Comparison of ENCODE assay signal across 36 mouse cellular contexts in genomic region chr2:170544950-170545349, GRCm38 (mm10). TPM values are rescaled to one million over a fixed set of nuclear protein-coding genes. Genes with fewer than 3 reads are reported as not detected.
"Had no signal": no experiment of that assay in that cellular context is flagged by ENCODE, and none has a peak within 500 bp of the region (broad histone marks: within the 10 kb centered on the region; RNA-seq: fewer than 3 reads in every experiment).

No protein-coding gene starts in this region.

- H3K4me1 ChIP-seq: intestine, embryonic 15.5 days; liver, embryonic 13.5 days; liver, embryonic 15.5 days had no signal

- H3K9me3 ChIP-seq: heart, embryonic 10.5 days; heart, embryonic 12.5 days; hindbrain, embryonic 10.5 days; hindbrain, embryonic 12.5 days; intestine, embryonic 15.5 days; limb, embryonic 10.5 days; limb, embryonic 12.5 days; liver, embryonic 13.5 days; liver, embryonic 15.5 days had no signal

- H3K4me2 ChIP-seq: heart, embryonic 12.5 days; hindbrain, embryonic 12.5 days; hindbrain, embryonic 14.5 days; intestine, embryonic 15.5 days; limb, embryonic 12.5 days; liver, embryonic 11.5 days; liver, embryonic 13.5 days; liver, embryonic 15.5 days had no signal

- H3K27ac ChIP-seq: heart, adult 2 months; heart, embryonic 10.5 days; hindbrain, embryonic 10.5 days; hindbrain, embryonic 12.5 days; hindbrain, embryonic 14.5 days; intestine, embryonic 15.5 days; kidney, postnatal 0 days; layer of hippocampus, adult 2 months; left cerebral cortex, adult 2 months; limb, embryonic 12.5 days; liver, embryonic 13.5 days; liver, embryonic 15.5 days had no signal

- H3K36me3 ChIP-seq: heart, embryonic 10.5 days; heart, embryonic 12.5 days; hindbrain, embryonic 10.5 days; hindbrain, embryonic 12.5 days; intestine, embryonic 15.5 days; limb, embryonic 10.5 days; limb, embryonic 12.5 days; liver, embryonic 13.5 days; liver, embryonic 15.5 days had no signal

- H3K27me3 ChIP-seq: heart, embryonic 12.5 days; hindbrain, embryonic 12.5 days; intestine, embryonic 15.5 days; limb, embryonic 12.5 days; liver, embryonic 13.5 days; liver, embryonic 15.5 days had no signal

- H3K9ac ChIP-seq: heart, embryonic 12.5 days; hindbrain, embryonic 12.5 days; hindbrain, embryonic 14.5 days; intestine, embryonic 15.5 days; limb, embryonic 12.5 days; liver, embryonic 13.5 days; liver, embryonic 15.5 days had no signal

- ATAC-seq: hindbrain, embryonic 16.5 days; inflammation-experienced regulatory T-cells, adult 6 months; intestine, embryonic 15.5 days; intestine, postnatal 0 days had no signal

- DNase-seq: gastrocnemius, postnatal 14 days; gastrocnemius, postnatal 36 days; heart, adult 11 months; heart, adult 2 months; heart, postnatal 10 days; heart, postnatal 4 days; kidney, postnatal 4 days; liver; liver, embryonic 13.5 days had no signal

- H3K4me3 ChIP-seq: heart, adult 2 months; heart, embryonic 10.5 days; heart, embryonic 12.5 days; hindbrain, embryonic 10.5 days; hindbrain, embryonic 12.5 days; intestine, embryonic 15.5 days; layer of hippocampus, adult 2 months; left cerebral cortex, adult 2 months; limb, embryonic 10.5 days; limb, embryonic 12.5 days; liver, embryonic 13.5 days; liver, embryonic 15.5 days had no signal

RNA-seq across cellular contexts. Expression of gene Cyp24a1, which starts 48.0 kb away (rescaled TPM):
- total RNA-seq: gastrocnemius, adult 18-20 months; gastrocnemius, adult 8-10 months; gastrocnemius, postnatal 14 days; gastrocnemius, postnatal 36 days; heart, adult 2 months; heart, postnatal 10 days; heart, postnatal 25 days; heart, postnatal 4 days; layer of hippocampus, adult 2 months; layer of hippocampus, postnatal 10 days; layer of hippocampus, postnatal 25 days; left cerebral cortex, adult 2 months; left cerebral cortex, postnatal 14 days; left cerebral cortex, postnatal 36 days had no signal
- polyA plus RNA-seq: gonadal fat pad, adult 2 months; heart, adult 2 months; heart, embryonic 10.5 days; heart, embryonic 12.5 days; heart, embryonic 14.5 days; heart, embryonic 16.5 days; hindbrain, embryonic 12.5 days; inflammation-experienced regulatory T-cells, adult 6 months; intestine, embryonic 15.5 days; intestine, postnatal 0 days; limb, embryonic 10.5 days; limb, embryonic 12.5 days; liver, embryonic 11.5 days; liver, embryonic 13.5 days; liver, embryonic 15.5 days had no signal

RNA-seq across cellular contexts. Expression of gene 4930470P17Rik, which starts 56.9 kb away (rescaled TPM):
- total RNA-seq: gastrocnemius, adult 18-20 months; gastrocnemius, adult 8-10 months; gastrocnemius, postnatal 14 days; gastrocnemius, postnatal 36 days; heart, adult 2 months; heart, postnatal 10 days; heart, postnatal 25 days; heart, postnatal 4 days; layer of hippocampus, adult 2 months; layer of hippocampus, postnatal 10 days; layer of hippocampus, postnatal 25 days; left cerebral cortex, adult 2 months; left cerebral cortex, postnatal 14 days; left cerebral cortex, postnatal 36 days had no signal
- polyA plus RNA-seq: gonadal fat pad, adult 2 months; heart, adult 2 months; heart, embryonic 10.5 days; heart, embryonic 12.5 days; heart, embryonic 14.5 days; heart, embryonic 16.5 days; hindbrain, embryonic 10.5 days; hindbrain, embryonic 12.5 days; inflammation-experienced regulatory T-cells, adult 6 months; intestine, embryonic 15.5 days; intestine, postnatal 0 days; kidney, postnatal 0 days; limb, embryonic 10.5 days; limb, embryonic 12.5 days; limb, embryonic 14.5 days; liver, embryonic 11.5 days; liver, embryonic 13.5 days; liver, embryonic 15.5 days had no signal
